Mouse (Mus musculus) megakaryocyte-erythroid progenitor cell, adult 5-6 weeks (primary cell): ENCODE results near the gene Rnase1. TPM values are rescaled to one million over a fixed set of nuclear protein-coding genes. Genes with fewer than 3 reads are reported as not detected.

Experiments
- ATAC-seq: replicated peaks from 2 replicates; pipeline ENCODE4 v1.8.0; 2016; ENCODE audit warnings: mild to moderate bottlenecking, inconsistent platforms; ENCODE audit not compliant: severe bottlenecking, poor library complexity, low FRiP score, low TSS enrichment
- total RNA-seq, 2 experiments: library from RNA; stranded (forward) in 1 of 2; stranded (reverse) in 1 of 2; fragments of 200-1000, 215-1000 nt in 1 of 2; fragments of >200 nt in 1 of 2; fragmentation: Nextera tagmentation in 1 of 2; gene quantifications; 2 replicates each; pipeline ENCODE4 v1.2.3; 2014 to 2017

The Rnase1 gene
- total RNA-seq, 2 experiments from 2014 or later = not detected

DNA sequence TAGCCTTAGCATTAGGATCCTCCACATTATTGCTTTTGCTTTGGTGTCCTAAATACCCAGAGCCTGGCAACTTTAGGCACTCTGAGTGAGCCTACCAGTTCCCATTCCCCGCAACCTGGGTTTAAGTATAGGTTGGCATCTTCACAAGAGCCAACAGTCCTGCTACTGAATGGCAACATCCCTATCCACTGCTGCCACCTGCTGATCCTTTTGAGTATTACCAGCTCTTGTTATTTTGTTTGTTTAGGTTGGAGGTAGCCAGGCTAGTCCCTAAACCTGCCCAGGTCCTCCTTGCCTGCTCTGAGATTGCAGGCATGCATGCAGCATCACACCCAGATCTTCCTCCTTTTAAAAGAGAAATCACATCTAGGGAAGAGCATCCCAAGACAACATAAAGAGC lies 48.3 kb downstream of the Rnase1 start:
- peak; percentile 77 for ATAC-seq

DNA sequence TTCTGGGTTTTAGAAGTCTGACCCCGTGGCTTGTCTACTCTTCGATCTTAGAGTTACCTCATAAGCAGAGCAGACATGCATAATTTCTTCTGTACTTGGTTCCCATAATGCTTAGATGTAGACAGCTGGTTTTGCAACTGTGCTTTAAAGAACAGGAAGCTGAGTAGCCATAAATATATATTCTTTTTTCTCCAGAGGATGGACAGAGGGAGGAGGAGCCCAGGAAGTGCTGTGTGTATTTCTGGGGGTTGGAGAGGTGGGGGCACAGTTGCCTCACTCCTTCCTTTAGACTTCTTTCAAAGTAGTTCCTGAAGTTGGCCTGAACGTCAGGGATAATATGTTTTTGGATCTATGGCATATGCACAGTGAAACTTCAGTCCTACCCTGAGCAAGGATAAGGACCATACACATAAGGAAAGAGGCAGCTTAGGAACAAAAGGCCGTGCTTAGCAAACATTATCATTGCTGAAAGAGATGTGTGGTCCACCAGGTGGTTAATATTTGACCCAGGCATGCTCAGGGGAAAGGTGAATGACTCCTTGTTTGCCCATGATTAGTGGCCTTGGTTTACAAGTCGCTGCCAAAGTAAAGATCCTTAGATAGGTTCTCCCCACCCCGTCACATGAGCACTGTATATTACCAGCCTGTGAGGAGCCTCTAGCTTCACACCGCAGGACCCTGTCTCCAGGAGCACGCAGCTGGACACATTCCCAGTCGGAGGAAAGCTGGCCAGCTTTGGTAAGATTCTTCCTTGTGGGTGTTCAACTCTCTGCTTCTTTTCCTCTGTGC lies 50.7 kb downstream of the Rnase1 start:
- no peak for ATAC-seq

Other genes with a start within 250 kb of the Rnase1 start
- gene Klhl33, start 249.3 kb downstream of the Rnase1 start, total RNA-seq (2014; fragmentation: Nextera tagmentation) = not detected in 2 replicates
- not detected in 2 replicates for gene Klhl33, start 249.3 kb downstream of the Rnase1 start, total RNA-seq (2017)
- gene Osgep, start 221.9 kb downstream of the Rnase1 start, total RNA-seq (2014; fragmentation: Nextera tagmentation) = 76.3 and 83.3 TPM in 2 replicates
- 80.5 and 105 TPM in 2 replicates for gene Osgep, start 221.9 kb downstream of the Rnase1 start, total RNA-seq (2017)
- 152 and 166 TPM in 2 replicates for gene Apex1, start 221.8 kb downstream of the Rnase1 start, total RNA-seq (2014; fragmentation: Nextera tagmentation)
- gene Apex1, start 221.8 kb downstream of the Rnase1 start, total RNA-seq (2017) = 202 and 220 TPM in 2 replicates
- 12.6 and 21.0 TPM in 2 replicates for gene Pip4p1, start 215.9 kb downstream of the Rnase1 start, total RNA-seq (2014; fragmentation: Nextera tagmentation)
- gene Pip4p1, start 215.9 kb downstream of the Rnase1 start, total RNA-seq (2017) = 10.9 and 12.6 TPM in 2 replicates
- gene Pnp, start 215.7 kb downstream of the Rnase1 start, total RNA-seq (2014; fragmentation: Nextera tagmentation) = 297 and 354 TPM in 2 replicates
- gene Pnp, start 215.7 kb downstream of the Rnase1 start, total RNA-seq (2017) = 162 and 277 TPM in 2 replicates
- gene Gm49342, start 202.3 kb downstream of the Rnase1 start, total RNA-seq (2014; fragmentation: Nextera tagmentation) = not detected in 2 replicates
- gene Gm49342, start 202.3 kb downstream of the Rnase1 start, total RNA-seq (2017) = 194 and 233 TPM in 2 replicates
- gene Pnp2, start 190.8 kb downstream of the Rnase1 start, total RNA-seq (2014; fragmentation: Nextera tagmentation) = 28.8 and 44.9 TPM in 2 replicates
- gene Pnp2, start 190.8 kb downstream of the Rnase1 start, total RNA-seq (2017) = 9.8 and 12.2 TPM in 2 replicates
- gene Rnase10, start 139.0 kb downstream of the Rnase1 start, total RNA-seq (2014; fragmentation: Nextera tagmentation) = not detected in 2 replicates
- gene Rnase10, start 139.0 kb downstream of the Rnase1 start, total RNA-seq (2017) = not detected in 2 replicates
- gene Rnase9, start 104.9 kb downstream of the Rnase1 start, total RNA-seq (2014; fragmentation: Nextera tagmentation) = not detected in 2 replicates
- gene Rnase9, start 104.9 kb downstream of the Rnase1 start, total RNA-seq (2017) = not detected in 2 replicates
- gene Rnase11, start 96.6 kb downstream of the Rnase1 start, total RNA-seq (2014; fragmentation: Nextera tagmentation) = not detected in 2 replicates
- gene Rnase11, start 96.6 kb downstream of the Rnase1 start, total RNA-seq (2017) = not detected in 2 replicates
- not detected in 2 replicates for gene Rnase12, start 89.1 kb downstream of the Rnase1 start, total RNA-seq (2014; fragmentation: Nextera tagmentation)
- gene Rnase12, start 89.1 kb downstream of the Rnase1 start, total RNA-seq (2017) = 0.99 and 5.2 TPM in 2 replicates
- not detected in 2 replicates for gene Olfr750, start 72.3 kb downstream of the Rnase1 start, total RNA-seq (2014; fragmentation: Nextera tagmentation)
- gene Olfr750, start 72.3 kb downstream of the Rnase1 start, total RNA-seq (2017) = not detected in 2 replicates
- gene Rnase4, start 55.7 kb downstream of the Rnase1 start, total RNA-seq (2014; fragmentation: Nextera tagmentation) = not detected in 2 replicates
- gene Rnase4, start 55.7 kb downstream of the Rnase1 start, total RNA-seq (2017) = 0.76 TPM in 1 of 2 replicates, not detected in the other
- not detected in 2 replicates for gene Ang, start 55.6 kb downstream of the Rnase1 start, total RNA-seq (2014; fragmentation: Nextera tagmentation)
- not detected in 2 replicates for gene Ang, start 55.6 kb downstream of the Rnase1 start, total RNA-seq (2017)
- not detected in 2 replicates for gene Eddm3b, start 32.4 kb downstream of the Rnase1 start, total RNA-seq (2014; fragmentation: Nextera tagmentation)
- not detected in 2 replicates for gene Eddm3b, start 32.4 kb downstream of the Rnase1 start, total RNA-seq (2017)
- 2.8 and 14.6 TPM in 2 replicates for gene Rnase6, start 22.9 kb downstream of the Rnase1 start, total RNA-seq (2014; fragmentation: Nextera tagmentation)
- 14.8 and 44.0 TPM in 2 replicates for gene Rnase6, start 22.9 kb downstream of the Rnase1 start, total RNA-seq (2017)
- gene Rnase2b, start 15.5 kb upstream of the Rnase1 start, total RNA-seq (2014; fragmentation: Nextera tagmentation) = not detected in 2 replicates
- not detected in 2 replicates for gene Rnase2b, start 15.5 kb upstream of the Rnase1 start, total RNA-seq (2017)
- not detected in 2 replicates for gene Ang2, start 52.4 kb upstream of the Rnase1 start, total RNA-seq (2014; fragmentation: Nextera tagmentation)
- gene Ang2, start 52.4 kb upstream of the Rnase1 start, total RNA-seq (2017) = not detected in 2 replicates
- gene Ear14, start 56.6 kb upstream of the Rnase1 start, total RNA-seq (2014; fragmentation: Nextera tagmentation) = not detected in 2 replicates
- not detected in 2 replicates for gene Ear14, start 56.6 kb upstream of the Rnase1 start, total RNA-seq (2017)
- not detected in 2 replicates for gene Rnase2a, start 109.3 kb upstream of the Rnase1 start, total RNA-seq (2014; fragmentation: Nextera tagmentation)
- not detected in 2 replicates for gene Rnase2a, start 109.3 kb upstream of the Rnase1 start, total RNA-seq (2017)
- not detected in 2 replicates for gene Gm7247, start 215.0 kb upstream of the Rnase1 start, total RNA-seq (2014; fragmentation: Nextera tagmentation)
- gene Gm7247, start 215.0 kb upstream of the Rnase1 start, total RNA-seq (2017) = not detected in 2 replicates